Mouse (Mus musculus) C2C12 (cell line): Measurements from ENCODE around the gene Mrps12. TPM values are rescaled to one million over a fixed set of nuclear protein-coding genes. Genes with fewer than 3 reads are reported as not detected.

ENCODE experiments used
- H3K27me3 ChIP-seq: one replicate; pipeline ENCODE4 v1.6.1; 2011; ENCODE audit not compliant: control insufficient read depth, insufficient read depth, insufficient read length
- H3K36me3 ChIP-seq: one replicate; pipeline ENCODE4 v1.6.1; 2011; ENCODE audit not compliant: control insufficient read depth, insufficient read depth
- H3K4me3 ChIP-seq: one replicate; pipeline ENCODE4 v1.5.1; 2011; ENCODE audit warnings: mild to moderate bottlenecking, control low read depth; ENCODE audit not compliant: poor library complexity, insufficient read depth, severe bottlenecking
- H3K79me2 ChIP-seq: one replicate; pipeline ENCODE4 v1.6.1; 2011; ENCODE audit not compliant: control insufficient read depth, insufficient read depth
- H3K79me3 ChIP-seq: one replicate; pipeline ENCODE4 v1.6.1; 2011; ENCODE audit warnings: low read depth, control low read depth
- H3ac ChIP-seq: one replicate; pipeline ENCODE3; 2011; ENCODE audit warnings: low read depth; ENCODE audit not compliant: control insufficient read depth, insufficient read length
- CEBPB ChIP-seq: IDR thresholded peaks from one replicate; pipeline ENCODE4 v1.6.1; 2011; ENCODE audit warnings: low read depth, mild to moderate bottlenecking, control low read depth, moderate library complexity
- CTCF ChIP-seq: IDR thresholded peaks from one replicate; pipeline ENCODE4 v1.5.1; 2011; ENCODE audit not compliant: control insufficient read depth, insufficient read depth, insufficient read length
- FOSL1 ChIP-seq: IDR thresholded peaks from one replicate; pipeline ENCODE4 v1.8.0; 2011; ENCODE audit warnings: mild to moderate bottlenecking, low read length; ENCODE audit not compliant: poor library complexity, insufficient read depth, severe bottlenecking
- MAX ChIP-seq: IDR thresholded peaks from one replicate; pipeline ENCODE4 v1.6.1; 2011; ENCODE audit warnings: mild to moderate bottlenecking, control low read depth
- MYOD1 ChIP-seq: IDR thresholded peaks from one replicate; pipeline ENCODE4 v1.6.1; 2011; ENCODE audit warnings: low read depth; ENCODE audit not compliant: control insufficient read depth, insufficient read length
- MYOG ChIP-seq: IDR thresholded peaks from one replicate; pipeline ENCODE4 v1.6.1; 2011; ENCODE audit not compliant: control insufficient read depth, insufficient read length; ENCODE audit errors: extremely low read depth
- USF1 ChIP-seq: IDR thresholded peaks from one replicate; pipeline ENCODE4 v1.6.1; 2011; ENCODE audit warnings: low read depth, mild to moderate bottlenecking, control low read depth, moderate library complexity
- polyA plus RNA-seq: library from polyadenylated mRNA; unstranded; fragments of >200 nt; fragmentation: generic; extraction: Trizol; gene quantifications from one replicate; pipeline ENCODE4 v1.2.1, GENCODE M21; 2012; ENCODE audit warnings: missing spikeins

The Mrps12 gene
- polyA plus RNA-seq, 1 experiment, result 193 TPM

- Histone ChIP-seq H3K79me3 (no peaks in the 10 kb centered on the region), H3K79me2 (no peaks in the 10 kb centered on the region), H3K36me3 (peaks cover 1% of the 10 kb centered on the region), H3ac (no peak overlapping the region), H3K4me3 (no peak overlapping the region), H3K27me3 (no peaks in the 10 kb centered on the region)
- no peak for TF ChIP-seq CTCF
- TF ChIP-seq MYOD1, result peak; percentile 33
Observed at GRCm38 (mm10) chr7:28720753-28721537, 20.7 kb downstream of the Mrps12 start.

- H3K27me3 ChIP-seq, result no peaks in the 10 kb centered on the region
- no peaks in the 10 kb centered on the region for H3K36me3 ChIP-seq
- no peaks in the 10 kb centered on the region for H3K79me2 ChIP-seq
- H3K4me3 ChIP-seq, result no peak overlapping the region
- no peak for TF ChIP-seq MAX
- TF ChIP-seq MYOD1, result no peak
- TF ChIP-seq CTCF, result no peak
- no peak for TF ChIP-seq USF1
- TF ChIP-seq CEBPB, result no peak
- no peak for TF ChIP-seq FOSL1
- no peak for TF ChIP-seq MYOG
- no peak overlapping the region for H3ac ChIP-seq
- no peaks in the 10 kb centered on the region for H3K79me3 ChIP-seq
Observed at GRCm38 (mm10) chr7:28719650-28720049, 22.0 kb downstream of the Mrps12 start.

GRCm38 (mm10) chr7:28719159-28719558 lies 22.5 kb downstream of the Mrps12 start:
- TF ChIP-seq MAX (no peak), CTCF (no peak), FOSL1 (no peak), USF1 (no peak), MYOD1 (no peak), CEBPB (no peak), MYOG (no peak)

GRCm38 (mm10) chr7:28717726-28718125 lies 23.9 kb downstream of the Mrps12 start:
- H3K36me3 ChIP-seq, result no peaks in the 10 kb centered on the region
- no peak overlapping the region for H3ac ChIP-seq
- H3K79me3 ChIP-seq, result no peaks in the 10 kb centered on the region
- H3K27me3 ChIP-seq, result no peaks in the 10 kb centered on the region
- no peaks in the 10 kb centered on the region for H3K79me2 ChIP-seq
- no peak for TF ChIP-seq MYOG
- TF ChIP-seq MAX, result no peak
- TF ChIP-seq USF1, result no peak
- no peak for TF ChIP-seq CEBPB
- no peak for TF ChIP-seq FOSL1
- no peak for TF ChIP-seq CTCF
- TF ChIP-seq MYOD1, result no peak
- peak overlapping the region; percentile 39 for H3K4me3 ChIP-seq

More at GRCm38 (mm10) chr7:28719159-28719558, 22.5 kb downstream of the Mrps12 start:
- Histone ChIP-seq H3K36me3 (no peaks in the 10 kb centered on the region), H3ac (no peak overlapping the region), H3K27me3 (no peaks in the 10 kb centered on the region), H3K79me3 (no peaks in the 10 kb centered on the region), H3K4me3 (no peak overlapping the region), H3K79me2 (no peaks in the 10 kb centered on the region)

- H3K79me3 ChIP-seq, result no peaks in the 10 kb centered on the region
- H3K27me3 ChIP-seq, result no peaks in the 10 kb centered on the region
- H3K79me2 ChIP-seq, result no peaks in the 10 kb centered on the region
- H3ac ChIP-seq, result peak within 1 kb of the TSS; percentile 92
- H3K4me3 ChIP-seq, result peak within 1 kb of the TSS; percentile 39
- H3K36me3 ChIP-seq, result no peaks in the 10 kb centered on the region
- TF ChIP-seq MAX (no peak), MYOD1 (no peak), USF1 (no peak), CTCF (no peak), MYOG (no peak), FOSL1 (no peak)
Observed at GRCm38 (mm10) chr7:28716590-28717281, 24.9 kb downstream of the Mrps12 start, which contains the start of gene Fbxo17. Gene Fbxo17 (plus strand): TSS chr7:28716804.

- H3K36me3 ChIP-seq, result no peaks in the 10 kb centered on the region
- TF ChIP-seq CTCF (no peak), USF1 (no peak), FOSL1 (no peak), CEBPB (no peak), MYOG (no peak), MYOD1 (no peak), MAX (no peak)
- H3K79me2 ChIP-seq, result no peaks in the 10 kb centered on the region
- no peaks in the 10 kb centered on the region for H3K27me3 ChIP-seq
- H3K79me3 ChIP-seq, result no peaks in the 10 kb centered on the region
- no peak overlapping the region for H3K4me3 ChIP-seq
- H3ac ChIP-seq, result no peak overlapping the region
Observed at GRCm38 (mm10) chr7:28715598-28715997, 26.0 kb downstream of the Mrps12 start.
